Mouse (Mus musculus) intestine, embryonic 14.5 days (tissue): Measurements from ENCODE around the gene Usp6nl. TPM values are rescaled to one million over a fixed set of nuclear protein-coding genes. Genes with fewer than 3 reads are reported as not detected.

Experiments
- ATAC-seq: fragments of 200-750 bp; cut with Nextera tagmentation; replicated peaks from 2 replicates; pipeline ENCODE4 v1.8.0; 2017; ENCODE audit warnings: low read depth, moderate number of reproducible peaks, moderate TSS enrichment, moderate library complexity; ENCODE audit not compliant: low FRiP score, low TSS enrichment
- DNase-seq: peaks from one replicate; pipeline ENCODE4 v3.0.0-alpha.2; 2018; ENCODE audit warnings: low spot score
- H3K27ac ChIP-seq: fragments of 300-500 bp; sonication (generic); 2 replicates; pipeline ENCODE4 v1.5.1; 2014; ENCODE audit warnings: low read depth, mild to moderate bottlenecking, control low read depth
- H3K27me3 ChIP-seq: fragments of 300-500 bp; sonication (generic); replicated peaks from 2 replicates; pipeline ENCODE4 v1.6.1; 2014; ENCODE audit warnings: low read length, control low read depth; ENCODE audit not compliant: control insufficient read depth, insufficient read depth
- H3K36me3 ChIP-seq: fragments of 300-500 bp; sonication (generic); 2 replicates; pipeline ENCODE4 v1.6.1; 2014; ENCODE audit warnings: low read length, control low read depth; ENCODE audit not compliant: control insufficient read depth, insufficient read depth
- H3K4me1 ChIP-seq: fragments of 300-500 bp; sonication (generic); replicated peaks from 2 replicates; pipeline ENCODE4 v1.6.1; 2014; ENCODE audit warnings: low read length, control low read depth, mixed read lengths; ENCODE audit not compliant: control insufficient read depth, insufficient read depth
- H3K4me2 ChIP-seq: fragments of 300-500 bp; sonication (generic); 2 replicates; pipeline ENCODE4 v1.6.1; 2014; ENCODE audit warnings: low read length
- H3K4me3 ChIP-seq: fragments of 300-500 bp; sonication (generic); 2 replicates; pipeline ENCODE4 v1.5.1; 2014; ENCODE audit warnings: low read depth, low read length, control low read depth, mixed read lengths
- H3K9ac ChIP-seq: fragments of 300-500 bp; sonication (generic); 2 replicates; pipeline ENCODE4 v1.6.1; 2014; ENCODE audit warnings: mild to moderate bottlenecking, low read length
- H3K9me3 ChIP-seq: fragments of 300-500 bp; sonication (generic); 2 replicates; pipeline ENCODE4 v1.6.1; 2016; ENCODE audit warnings: low read length, control low read depth; ENCODE audit not compliant: control insufficient read depth
- WGBS: fragments of 180-500 bp; shearing (Covaris S2); extraction: QIAGEN DNeasy Blood & Tissue Kit; methylation state at CpG from one replicate; pipeline ENCODE4 v1.1.7; 2014; 5-methylcytosine and 5-hydroxymethylcytosine counted together
- polyA plus RNA-seq: library from polyadenylated mRNA; unstranded; fragments of >200 nt; fragmentation: Nextera tagmentation; extraction: Ambion mirVana; gene quantifications from 2 replicates; pipeline ENCODE4 v1.2.1, GENCODE M21; 2014

The Usp6nl gene
- 14.1 and 14.4 TPM in 2 replicates for polyA plus RNA-seq

DNA sequence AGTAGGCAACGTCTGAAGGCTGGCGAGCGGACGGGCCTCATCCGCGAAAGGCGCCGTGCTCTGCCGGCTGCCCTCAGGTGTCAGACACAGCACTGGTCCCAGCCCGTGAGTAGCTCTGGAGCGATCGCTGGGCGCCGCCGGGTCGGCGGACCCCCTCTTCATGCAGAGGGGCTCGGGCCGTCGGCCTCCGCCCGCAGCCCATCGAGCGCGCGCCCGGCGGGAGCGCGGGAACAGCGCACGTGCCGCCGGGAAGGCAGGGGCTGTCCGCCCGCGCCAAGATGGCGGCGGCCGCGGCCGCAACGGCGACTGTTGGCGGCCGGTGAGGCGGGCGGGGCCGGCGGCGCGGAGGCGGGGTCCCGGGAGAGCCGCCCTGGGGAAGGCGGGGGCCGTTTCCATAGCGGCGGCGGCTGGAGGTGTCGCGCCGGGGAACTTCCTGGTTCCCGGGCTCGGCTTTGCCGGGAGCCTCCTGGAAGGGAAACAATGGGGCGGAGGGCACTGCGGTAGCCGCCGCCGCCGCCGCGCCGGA lies at the start of gene Usp6nl:
Usp6nl (plus strand) TSS at position 292 of the 526 bp plus-strand sequence.
- H3K4me3 ChIP-seq, result peak within 1 kb of the TSS; percentile 87
- H3K4me1 ChIP-seq, result peaks cover 23% of the 10 kb centered on the region
- WGBS, result under 1% methylated on average over 73 of the region's 75 CpGs
- no peaks in the 10 kb centered on the region for H3K27me3 ChIP-seq
- no peaks in the 10 kb centered on the region for H3K9me3 ChIP-seq
- DNase-seq (peak; percentile 91), ATAC-seq (peak; percentile 92)
- no peaks in the 10 kb centered on the region for H3K36me3 ChIP-seq
- peak within 1 kb of the TSS; percentile 98 for H3K27ac ChIP-seq
- H3K9ac ChIP-seq, result peak within 1 kb of the TSS; percentile 98
- H3K4me2 ChIP-seq, result peak within 1 kb of the TSS; percentile 74

DNA sequence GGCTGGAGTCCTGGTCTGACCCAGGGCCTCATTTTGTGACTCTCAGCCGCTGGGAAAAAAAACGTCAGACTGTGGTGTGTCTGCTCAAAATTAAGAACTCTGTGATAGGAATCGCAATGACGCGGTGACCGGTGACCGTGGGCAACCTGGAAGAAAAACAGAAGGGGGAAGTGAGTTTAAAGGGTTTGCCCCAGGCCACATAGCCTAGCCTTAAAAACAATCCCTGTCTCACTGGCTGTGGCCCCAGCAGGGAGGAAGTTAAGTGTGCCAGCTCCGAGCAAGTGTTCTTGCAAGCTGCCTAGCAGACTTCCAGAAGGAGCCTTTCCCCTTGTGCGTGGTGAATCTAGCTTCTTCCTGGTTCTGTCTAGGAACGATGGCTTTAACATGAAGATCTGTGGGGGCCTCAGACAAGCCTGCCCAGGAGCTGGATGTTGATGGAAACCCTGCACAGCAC lies 49.0 kb upstream of the Usp6nl start:
- H3K9ac ChIP-seq, result no peak overlapping the region
- H3K4me2 ChIP-seq, result no peak overlapping the region
- H3K27me3 ChIP-seq, result no peaks in the 10 kb centered on the region
- peaks cover 8% of the 10 kb centered on the region; the same call in 1 of the 2 replicates for H3K4me1 ChIP-seq
- 48% methylated on average over 10 of the region's 10 CpGs for WGBS
- H3K4me3 ChIP-seq, result no peak overlapping the region
- no peaks in the 10 kb centered on the region for H3K36me3 ChIP-seq
- no peak overlapping the region for H3K27ac ChIP-seq
- H3K9me3 ChIP-seq, result no peaks in the 10 kb centered on the region
- DNase-seq (no peak), ATAC-seq (no peak)

DNA sequence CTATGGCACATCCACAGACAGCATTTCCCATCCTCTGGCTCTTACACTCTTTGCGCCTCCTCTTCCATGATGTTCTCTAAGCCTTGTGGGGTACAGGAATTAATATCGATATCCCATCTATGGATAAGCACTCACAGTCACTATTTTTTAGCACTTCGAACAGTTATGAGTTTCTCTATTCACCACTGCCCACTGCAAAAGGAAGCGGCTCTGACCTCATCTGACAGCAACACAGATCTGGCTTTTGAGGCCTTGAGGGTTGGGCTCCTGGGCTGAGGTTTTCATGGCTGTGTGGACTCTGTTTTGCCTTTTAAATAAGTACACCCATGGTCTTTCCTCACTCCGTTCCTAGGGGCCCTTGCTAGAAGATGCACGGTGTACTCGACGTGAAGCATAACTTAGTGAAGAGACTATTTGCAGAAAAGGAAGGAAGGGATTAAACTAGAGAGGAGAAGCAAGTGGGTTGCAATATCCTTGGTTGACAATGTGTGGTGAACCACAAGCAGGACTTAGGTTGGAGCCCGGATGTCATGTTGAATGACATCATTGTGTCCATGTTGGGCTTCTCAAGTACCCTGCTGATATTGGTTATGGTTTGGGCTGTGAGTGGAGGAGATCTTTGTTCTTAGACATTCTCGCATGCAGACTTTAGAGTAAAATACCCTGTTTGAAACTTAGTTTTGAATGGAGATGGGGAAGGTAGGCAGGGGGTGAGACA lies 43.5 kb upstream of the Usp6nl start:
- H3K27ac ChIP-seq, result no peak overlapping the region
- H3K9ac ChIP-seq, result no peak overlapping the region
- no peak overlapping the region for H3K4me2 ChIP-seq
- H3K4me1 ChIP-seq, result peaks cover 4% of the 10 kb centered on the region
- no peaks in the 10 kb centered on the region for H3K27me3 ChIP-seq
- ATAC-seq, result no peak
- WGBS, result 83% methylated on average over 10 of the region's 10 CpGs
- DNase-seq, result no peak
- H3K36me3 ChIP-seq, result no peaks in the 10 kb centered on the region
- no peak overlapping the region for H3K4me3 ChIP-seq
- H3K9me3 ChIP-seq, result no peaks in the 10 kb centered on the region

DNA sequence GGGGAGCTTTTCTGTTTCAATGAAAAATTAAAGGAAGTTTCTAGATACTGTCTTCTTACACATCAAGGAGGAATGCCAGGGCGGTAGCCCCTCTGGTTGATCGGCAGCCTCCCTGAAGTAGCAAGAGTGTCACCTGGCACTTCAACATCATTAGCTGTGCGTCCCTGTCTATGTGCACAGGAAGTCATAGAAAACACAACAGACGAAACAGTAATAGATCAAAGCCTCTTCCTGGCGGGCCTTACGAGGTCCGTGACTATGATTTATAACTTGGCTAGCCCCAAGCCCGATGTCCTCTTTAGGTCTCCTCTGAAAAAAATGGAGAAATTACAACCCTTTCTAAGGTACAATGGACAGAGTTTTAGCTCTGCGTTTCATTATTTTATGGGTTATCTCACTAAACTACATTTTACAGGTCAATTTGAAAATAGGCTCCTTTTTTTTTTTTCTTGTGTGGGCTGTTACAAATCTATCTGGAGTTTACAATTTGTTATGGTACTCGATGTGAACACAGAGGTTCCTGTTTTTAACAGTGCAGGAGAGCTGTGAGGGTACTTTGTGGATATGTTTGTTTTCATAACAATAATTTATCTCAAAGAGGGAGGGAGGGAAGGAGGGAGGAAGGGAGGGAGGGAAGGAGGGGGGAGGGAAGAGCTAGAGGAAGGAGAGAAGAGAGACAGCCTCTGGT lies 42.7 kb upstream of the Usp6nl start:
- 27% methylated on average over 10 of the region's 10 CpGs for WGBS

GRCm38 (mm10) chr2:6283569-6283968 lies 38.9 kb upstream of the Usp6nl start:
- Histone ChIP-seq H3K36me3 (no peaks in the 10 kb centered on the region), H3K27me3 (no peaks in the 10 kb centered on the region), H3K4me3 (no peak overlapping the region), H3K4me2 (no peak overlapping the region), H3K9me3 (no peaks in the 10 kb centered on the region), H3K27ac (no peak overlapping the region), H3K4me1 (peaks cover 3% of the 10 kb centered on the region; the same call in 1 of the 2 replicates), H3K9ac (no peak overlapping the region)
- ATAC-seq (no peak), DNase-seq (no peak)
- WGBS, result 84% methylated on average over 2 of the region's 2 CpGs

More for the DNA sequence above, 42.7 kb upstream of the Usp6nl start:
- no peak for ATAC-seq
- DNase-seq, result no peak
- H3K4me2 ChIP-seq, result no peak overlapping the region
- H3K27ac ChIP-seq, result no peak overlapping the region
- peaks cover 3% of the 10 kb centered on the region; the same call in 1 of the 2 replicates for H3K4me1 ChIP-seq
- no peaks in the 10 kb centered on the region for H3K27me3 ChIP-seq
- no peak overlapping the region for H3K4me3 ChIP-seq
- no peaks in the 10 kb centered on the region for H3K36me3 ChIP-seq
- H3K9ac ChIP-seq, result no peak overlapping the region
- H3K9me3 ChIP-seq, result no peaks in the 10 kb centered on the region

DNA sequence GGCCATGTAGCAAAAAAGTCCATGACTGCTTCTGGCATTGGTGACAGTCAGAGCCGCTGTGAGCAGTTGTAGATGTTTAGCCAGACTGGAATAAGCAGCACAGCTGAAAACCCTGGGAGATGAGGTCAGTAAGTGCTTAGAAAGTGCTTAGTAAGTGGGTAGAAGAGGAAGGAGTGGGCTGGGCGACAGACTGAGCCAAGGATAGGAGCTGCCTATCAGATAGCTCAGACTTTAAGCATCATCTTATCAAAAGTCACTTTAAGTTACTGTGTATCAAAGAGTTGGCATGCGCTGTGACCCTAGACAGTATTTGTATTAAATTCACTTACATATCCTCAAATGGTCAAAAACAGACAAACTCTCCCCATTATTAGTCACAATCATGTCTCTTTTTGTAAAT lies 37.7 kb upstream of the Usp6nl start:
- no peak overlapping the region for H3K4me3 ChIP-seq
- H3K27me3 ChIP-seq, result no peaks in the 10 kb centered on the region
- 69% methylated on average over 3 of the region's 3 CpGs for WGBS
- H3K4me1 ChIP-seq, result no peaks in the 10 kb centered on the region; the same call in 1 of the 2 replicates
- H3K9ac ChIP-seq, result no peak overlapping the region
- H3K4me2 ChIP-seq, result no peak overlapping the region
- DNase-seq (no peak), ATAC-seq (no peak)
- no peaks in the 10 kb centered on the region for H3K9me3 ChIP-seq
- H3K27ac ChIP-seq, result no peak overlapping the region
- H3K36me3 ChIP-seq, result no peaks in the 10 kb centered on the region

DNA sequence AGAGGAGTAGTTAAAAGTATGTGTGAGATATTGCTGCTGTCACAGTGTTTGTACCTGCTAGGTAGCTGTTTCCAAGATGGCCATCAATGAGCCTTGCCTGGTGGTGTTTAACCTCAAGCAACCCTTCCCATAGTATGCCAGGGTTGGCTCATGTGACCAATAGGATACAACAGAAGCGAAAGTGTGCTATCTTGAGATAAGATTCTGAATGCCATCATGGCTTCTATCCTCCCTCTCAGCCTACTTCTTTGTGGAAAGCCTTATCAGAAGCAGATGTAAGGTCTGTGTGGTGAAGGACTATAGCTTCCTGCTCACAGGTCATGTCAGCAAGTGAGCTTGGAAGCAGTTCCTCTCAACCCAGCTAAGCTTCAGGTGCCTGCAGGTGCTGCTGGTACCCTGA lies 36.7 kb upstream of the Usp6nl start:
- no peak overlapping the region for H3K9ac ChIP-seq
- 88% methylated on average over 1 of the region's 1 CpGs for WGBS
- DNase-seq (no peak), ATAC-seq (no peak)
- H3K4me1 ChIP-seq, result no peaks in the 10 kb centered on the region
- no peak overlapping the region for H3K4me3 ChIP-seq
- H3K36me3 ChIP-seq, result no peaks in the 10 kb centered on the region
- no peaks in the 10 kb centered on the region for H3K27me3 ChIP-seq
- no peaks in the 10 kb centered on the region for H3K9me3 ChIP-seq
- H3K27ac ChIP-seq, result no peak overlapping the region
- H3K4me2 ChIP-seq, result no peak overlapping the region

- ATAC-seq (no peak), DNase-seq (no peak)
- no peak overlapping the region for H3K27ac ChIP-seq
- 59% methylated on average over 11 of the region's 11 CpGs for WGBS
- no peak overlapping the region for H3K9ac ChIP-seq
- no peak overlapping the region for H3K4me2 ChIP-seq
- H3K4me1 ChIP-seq, result peaks cover 7% of the 10 kb centered on the region; the same call in 1 of the 2 replicates
- H3K36me3 ChIP-seq, result no peaks in the 10 kb centered on the region
- no peaks in the 10 kb centered on the region for H3K9me3 ChIP-seq
- no peaks in the 10 kb centered on the region for H3K27me3 ChIP-seq
- no peak overlapping the region for H3K4me3 ChIP-seq
Measured at GRCm38 (mm10) chr2:6293825-6294444, 28.5 kb upstream of the Usp6nl start.
